Mouse (Mus musculus): ENCODE results near the gene Pip4k2a. TPM values are rescaled to one million over a fixed set of nuclear protein-coding genes. Genes with fewer than 3 reads are reported as not detected.

Pip4k2a gene
- total and polyA plus RNA-seq, 3 experiments = 5.8 to 40.3 (median 32.3) TPM

Other genes with a start within 250 kb of the Pip4k2a start
- under 1 TPM; 0.78 to 0.90 TPM for gene 4930426L09Rik, start 217 bp upstream of the Pip4k2a start, total RNA-seq (2021)
- gene 4930426L09Rik, start 217 bp upstream of the Pip4k2a start, polyA plus RNA-seq (2012; rRNA removed) = 0.13 and 0.28 TPM in 2 replicates
- gene Armc3, start 201.2 kb upstream of the Pip4k2a start, total RNA-seq (2021) = not detected
- gene Armc3, start 201.2 kb upstream of the Pip4k2a start, polyA plus RNA-seq (2012; rRNA removed) = not detected in 2 replicates